Mouse (Mus musculus) spleen, adult 2 months (tissue): Measurements from ENCODE around the gene Fam186a.

Experiments
- CTCF ChIP-seq: fragments of 200-500 bp; IDR thresholded peaks from 2 replicates; pipeline ENCODE4 v1.5.1; 2011; ENCODE audit warnings: mild to moderate bottlenecking, inconsistent platforms; ENCODE audit not compliant: insufficient read depth, insufficient read length, insufficient replicate concordance; ENCODE audit errors: extremely low read depth
- POLR2A ChIP-seq: fragments of 200-500 bp; IDR thresholded peaks from 2 replicates; pipeline ENCODE4 v1.6.1; 2011; ENCODE audit warnings: low read depth, low read length, inconsistent platforms

DNA sequence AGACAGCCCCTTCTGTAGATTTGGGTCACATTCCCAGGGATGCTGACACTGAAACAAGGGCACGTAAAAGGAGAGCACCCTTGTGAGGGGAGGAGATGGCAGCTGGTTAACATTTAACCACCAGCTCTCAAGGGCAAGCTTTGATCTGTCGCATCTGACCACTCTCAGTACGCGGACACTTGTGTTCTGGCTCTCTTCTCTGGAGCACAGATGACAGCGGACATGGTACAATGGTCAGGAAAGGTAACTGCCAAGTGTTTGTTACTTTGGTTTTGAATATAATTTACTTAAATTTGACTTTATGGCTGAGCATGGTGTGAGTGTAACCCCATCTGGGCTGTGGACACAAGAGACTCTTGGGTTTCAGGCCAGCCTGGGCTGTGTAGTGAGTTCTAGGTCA, 64.1 kb downstream of the Fam186a start:
- no peak for TF ChIP-seq POLR2A
- TF ChIP-seq CTCF: no peak
